Mouse (Mus musculus) CH12.LX (cell line): ENCODE results near the gene Ifitm5. TPM values are rescaled to one million over a fixed set of nuclear protein-coding genes. Genes with fewer than 3 reads are reported as not detected.

Experiments used
- DNase-seq: peaks from one replicate; pipeline ENCODE4 v3.0.0-alpha.2; 2013; ENCODE audit errors: extremely low read depth
- H3K27ac ChIP-seq: 2 replicates; pipeline ENCODE4 v1.5.1; 2012; ENCODE audit warnings: low read depth, mild to moderate bottlenecking, control low read depth, moderate library complexity; ENCODE audit not compliant: insufficient read depth
- H3K27me3 ChIP-seq: replicated peaks from 2 replicates; pipeline ENCODE3; 2012; ENCODE audit warnings: inconsistent platforms
- H3K36me3 ChIP-seq, 2 experiments: replicated peaks in 1 of 2; 2 replicates each; pipeline versions ENCODE3 to v1.6.1; 2012; ENCODE audit warnings: inconsistent platforms in 1 of 2, low read length in 1 of 2, mild to moderate bottlenecking in 1 of 2, mixed read lengths in 1 of 2, moderate library complexity in 1 of 2; ENCODE audit not compliant: control insufficient read depth in 1 of 2, insufficient read depth in 1 of 2
- H3K4me1 ChIP-seq, 2 experiments: 2 replicates each; pipeline ENCODE4 v1.6.1; 2012; ENCODE audit warnings: inconsistent platforms in 1 of 2, moderate library complexity in 1 of 2; ENCODE audit not compliant: insufficient read depth in 2 of 2, control insufficient read depth in 1 of 2
- H3K4me2 ChIP-seq: 2 replicates; pipeline ENCODE4 v1.6.1; 2012; ENCODE audit warnings: low read depth, mild to moderate bottlenecking, control low read depth; ENCODE audit not compliant: poor library complexity, insufficient read depth, severe bottlenecking
- H3K4me3 ChIP-seq, 3 experiments: fragments of 150-350 bp in 1 of 3; sonication (generic) in 1 of 3; replicated peaks in 1 of 3; 2 replicates each; pipeline versions ENCODE3 to v1.5.1; 2011 to 2012; ENCODE audit warnings: low read depth in 2 of 3, low read length in 2 of 3, mild to moderate bottlenecking in 2 of 3, moderate library complexity in 2 of 3, control low read depth in 1 of 3, improper control_type of control experiment in 1 of 3, inconsistent platforms in 1 of 3, mixed read lengths in 1 of 3; ENCODE audit not compliant: poor library complexity in 1 of 3
- H3K79me2 ChIP-seq: replicated peaks from 2 replicates; pipeline ENCODE4 v1.6.1; 2012; ENCODE audit warnings: mild to moderate bottlenecking, moderate library complexity; ENCODE audit not compliant: control insufficient read depth, poor library complexity, insufficient read depth, severe bottlenecking; ENCODE audit errors: extremely low read depth
- H3K9ac ChIP-seq: 2 replicates; pipeline ENCODE4 v1.6.1; 2012; ENCODE audit warnings: low read depth, mild to moderate bottlenecking, control low read depth, moderate library complexity; ENCODE audit not compliant: insufficient read depth
- H3K9me3 ChIP-seq: replicated peaks from 2 replicates; pipeline ENCODE3; 2012; ENCODE audit warnings: low read length, inconsistent platforms, mixed read lengths
- CHD2 ChIP-seq: IDR thresholded peaks from 2 replicates; pipeline ENCODE4 v1.6.1; 2011; ENCODE audit warnings: low read length, improper control_type of control experiment
- CTCF ChIP-seq, 2 experiments: IDR thresholded peaks in 1 of 2; conservative IDR thresholded peaks in 1 of 2; 2 replicates each; pipeline ENCODE4 v1.5.1; 2011 to 2012; ENCODE audit warnings: low read depth in 2 of 2, low read length in 2 of 2, improper control_type of control experiment in 1 of 2, inconsistent platforms in 1 of 2, mild to moderate bottlenecking in 1 of 2, moderate library complexity in 1 of 2
- E2F4 ChIP-seq: IDR thresholded peaks from 2 replicates; pipeline ENCODE4 v1.6.1; 2011; ENCODE audit warnings: low read depth, low read length, improper control_type of control experiment; ENCODE audit not compliant: insufficient replicate concordance
- ELF1 ChIP-seq: IDR thresholded peaks from 2 replicates; pipeline ENCODE4 v1.6.1; 2014; ENCODE audit warnings: low read depth, mild to moderate bottlenecking, inconsistent platforms, low read length, improper control_type of control experiment
- EP300 ChIP-seq: IDR thresholded peaks from 2 replicates; pipeline ENCODE4 v1.6.1; 2011; ENCODE audit warnings: low read length, improper control_type of control experiment
- HCFC1 ChIP-seq: IDR thresholded peaks from 2 replicates; pipeline ENCODE4 v1.6.1; 2012; ENCODE audit warnings: low read depth, mild to moderate bottlenecking, inconsistent platforms, low read length, improper control_type of control experiment
- IRF4 ChIP-seq: IDR thresholded peaks from 2 replicates; pipeline ENCODE4 v1.6.1; 2014; ENCODE audit warnings: low read depth, mild to moderate bottlenecking, inconsistent platforms, low read length, improper control_type of control experiment
- JUND ChIP-seq: conservative IDR thresholded peaks from 2 replicates; pipeline ENCODE4 v1.6.1; 2011; ENCODE audit warnings: low read depth, low read length, improper control_type of control experiment
- KAT2A ChIP-seq: IDR thresholded peaks from 2 replicates; pipeline ENCODE4 v1.6.1; 2012; ENCODE audit warnings: low read length, improper control_type of control experiment, inconsistent platforms; ENCODE audit not compliant: insufficient replicate concordance
- MAFK ChIP-seq: IDR thresholded peaks from 2 replicates; pipeline ENCODE4 v1.6.1; 2011; ENCODE audit warnings: low read length, improper control_type of control experiment; ENCODE audit not compliant: insufficient replicate concordance
- MAX ChIP-seq: IDR thresholded peaks from 2 replicates; pipeline ENCODE4 v1.6.1; 2011; ENCODE audit warnings: low read length, improper control_type of control experiment
- MAZ ChIP-seq: IDR thresholded peaks from 2 replicates; pipeline ENCODE4 v1.6.1; 2012; ENCODE audit warnings: low read depth, mild to moderate bottlenecking, inconsistent platforms, low read length, improper control_type of control experiment, moderate library complexity
- MEF2A ChIP-seq: IDR thresholded peaks from 2 replicates; pipeline ENCODE4 v1.6.1; 2014; ENCODE audit warnings: low read depth, mild to moderate bottlenecking, inconsistent platforms, low read length, improper control_type of control experiment, borderline replicate concordance
- MYC ChIP-seq: IDR thresholded peaks from 2 replicates; pipeline ENCODE4 v1.6.1; 2011; ENCODE audit warnings: low read depth, mild to moderate bottlenecking, improper control_type of control experiment, low read length
- NELFE ChIP-seq: IDR thresholded peaks from 2 replicates; pipeline ENCODE4 v1.6.1; 2011; ENCODE audit warnings: low read depth, low read length, improper control_type of control experiment
- NRF1 ChIP-seq: IDR thresholded peaks from 2 replicates; pipeline ENCODE4 v1.6.1; 2014; ENCODE audit warnings: low read depth, mild to moderate bottlenecking, inconsistent platforms, low read length, improper control_type of control experiment, moderate library complexity
- PAX5 ChIP-seq: IDR thresholded peaks from 2 replicates; pipeline ENCODE4 v1.6.1; 2012; ENCODE audit warnings: low read length, inconsistent platforms, mixed read lengths
- POLR2A ChIP-seq: IDR thresholded peaks from 2 replicates; pipeline ENCODE4 v1.6.1; 2011; ENCODE audit warnings: low read depth, mild to moderate bottlenecking, improper control_type of control experiment, low read length
- POLR2AphosphoS2 ChIP-seq: IDR thresholded peaks from 2 replicates; pipeline ENCODE4 v1.6.1; 2011; ENCODE audit warnings: low read depth, low read length, improper control_type of control experiment
- RAD21 ChIP-seq: IDR thresholded peaks from 2 replicates; pipeline ENCODE4 v1.6.1; 2011; ENCODE audit warnings: low read depth, mild to moderate bottlenecking, low read length, improper control_type of control experiment, moderate library complexity
- RCOR1 ChIP-seq: conservative IDR thresholded peaks from 2 replicates; pipeline ENCODE4 v1.6.1; 2012; ENCODE audit warnings: low read depth, mild to moderate bottlenecking, inconsistent platforms, low read length, improper control_type of control experiment
- SIN3A ChIP-seq: IDR thresholded peaks from 2 replicates; pipeline ENCODE4 v1.6.1; 2012; ENCODE audit warnings: low read length, improper control_type of control experiment, inconsistent platforms
- SMC3 ChIP-seq: IDR thresholded peaks from 2 replicates; pipeline ENCODE4 v1.6.1; 2011; ENCODE audit warnings: low read depth, low read length, improper control_type of control experiment
- TBP ChIP-seq: conservative IDR thresholded peaks from 2 replicates; pipeline ENCODE4 v1.6.1; 2011; ENCODE audit warnings: low read depth, low read length, improper control_type of control experiment
- TCF12 ChIP-seq: IDR thresholded peaks from 2 replicates; pipeline ENCODE4 v1.6.1; 2014; ENCODE audit warnings: low read depth, mild to moderate bottlenecking, inconsistent platforms, low read length, improper control_type of control experiment
- USF1 ChIP-seq: IDR thresholded peaks from 2 replicates; pipeline ENCODE4 v1.6.1; 2014; ENCODE audit warnings: low read depth, mild to moderate bottlenecking, inconsistent platforms, low read length, improper control_type of control experiment
- ZC3H11A ChIP-seq: IDR thresholded peaks from 2 replicates; pipeline ENCODE4 v1.6.1; 2012; ENCODE audit warnings: low read depth, mild to moderate bottlenecking, inconsistent platforms, low read length, improper control_type of control experiment
- ZMIZ1 ChIP-seq: IDR thresholded peaks from 2 replicates; pipeline ENCODE4 v1.6.1; 2012; ENCODE audit warnings: low read depth, mild to moderate bottlenecking, inconsistent platforms, low read length, improper control_type of control experiment
- ZNF384 ChIP-seq: IDR thresholded peaks from 2 replicates; pipeline ENCODE4 v1.6.1; 2012; ENCODE audit warnings: low read depth, low read length, improper control_type of control experiment, inconsistent platforms
- dilution Hi-C: fragments of 300-500 bp; cut with MboI; formaldehyde crosslinking; loops from 2 replicates; pipeline ENCODE4 v1.14.3; 2020; ENCODE audit warnings: low sequenced_read_pairs; ENCODE audit not compliant: extremely low pct_unique_long_range_greater_than_20kb, extremely low pct_ligation_motif_present
- in situ Hi-C: fragments of 300-500 bp; cut with MboI; formaldehyde crosslinking; loops from 3 replicates; pipeline ENCODE4 v1.14.3; 2019; ENCODE audit warnings: low sequenced_read_pairs, low pct_ligation_motif_present, low pct_unique_long_range_greater_than_20kb, mixed read lengths
- polyA plus RNA-seq: library from polyadenylated mRNA; unstranded; fragments of >175 nt; gene quantifications from 2 replicates; pipeline ENCODE4 v1.2.1, GENCODE M21; 2012; ENCODE audit warnings: low read depth; ENCODE audit not compliant: insufficient read length
- total RNA-seq, 2 experiments: library from RNA; depleted of rRNA; stranded (reverse); fragments of 300-350 nt in 1 of 2; fragments of >200 nt in 1 of 2; gene quantifications; 2 replicates each; pipeline ENCODE4 v1.2.3; 2012 to 2014

The Ifitm5 gene
- total and polyA plus RNA-seq, 3 experiments, result 0.68 to 0.71 TPM; not detected in 1

DNA sequence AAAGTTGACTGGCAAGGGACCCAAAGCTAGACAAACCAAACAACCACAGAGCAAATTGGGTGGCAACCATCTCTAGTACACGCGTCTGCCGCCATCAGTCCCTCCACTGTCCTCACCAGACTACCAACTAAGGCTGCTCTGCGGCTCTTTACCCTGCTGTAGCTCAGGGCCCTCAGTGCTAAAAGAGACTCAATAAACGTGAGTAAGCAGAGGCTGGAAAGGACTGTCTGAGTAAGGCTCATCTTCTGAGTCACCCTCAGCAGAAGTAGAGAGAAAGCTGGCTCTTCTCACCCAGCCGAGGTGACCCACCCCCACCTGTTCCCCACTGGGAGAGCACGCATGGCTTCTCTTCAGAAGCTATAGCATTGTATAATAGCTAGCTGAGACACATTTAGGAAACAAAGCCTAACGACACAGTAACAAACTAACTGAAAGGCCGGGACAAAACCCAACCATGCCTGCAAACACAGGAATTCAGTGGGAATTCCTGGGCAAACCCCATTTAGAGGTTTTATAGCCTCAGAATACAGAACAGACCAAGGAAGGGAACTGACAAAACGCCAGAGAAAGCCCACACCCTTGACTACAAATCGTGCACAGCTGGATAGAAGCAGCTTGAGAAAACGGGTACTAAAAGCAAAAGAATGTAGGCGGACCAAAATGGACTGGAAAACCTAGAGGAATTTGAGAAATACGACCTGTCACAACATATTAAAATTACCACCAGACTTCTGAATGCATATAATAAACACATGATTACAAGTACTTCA lies 23.5 kb upstream of the Ifitm5 start (continued):
- no peak for TF ChIP-seq KAT2A
- TF ChIP-seq MYC, result no peak; the same call in 1 of the 2 replicates
- no peak for TF ChIP-seq USF1
- no peak for TF ChIP-seq NRF1
- TF ChIP-seq TBP, result 0 out of 2 replicates have a peak, but pooled peaks have one; percentile 33
- no peak for TF ChIP-seq NELFE
- no peak for TF ChIP-seq HCFC1
- TF ChIP-seq MAX, result 0 out of 2 replicates have a peak, but pooled peaks have one; percentile 37

DNA sequence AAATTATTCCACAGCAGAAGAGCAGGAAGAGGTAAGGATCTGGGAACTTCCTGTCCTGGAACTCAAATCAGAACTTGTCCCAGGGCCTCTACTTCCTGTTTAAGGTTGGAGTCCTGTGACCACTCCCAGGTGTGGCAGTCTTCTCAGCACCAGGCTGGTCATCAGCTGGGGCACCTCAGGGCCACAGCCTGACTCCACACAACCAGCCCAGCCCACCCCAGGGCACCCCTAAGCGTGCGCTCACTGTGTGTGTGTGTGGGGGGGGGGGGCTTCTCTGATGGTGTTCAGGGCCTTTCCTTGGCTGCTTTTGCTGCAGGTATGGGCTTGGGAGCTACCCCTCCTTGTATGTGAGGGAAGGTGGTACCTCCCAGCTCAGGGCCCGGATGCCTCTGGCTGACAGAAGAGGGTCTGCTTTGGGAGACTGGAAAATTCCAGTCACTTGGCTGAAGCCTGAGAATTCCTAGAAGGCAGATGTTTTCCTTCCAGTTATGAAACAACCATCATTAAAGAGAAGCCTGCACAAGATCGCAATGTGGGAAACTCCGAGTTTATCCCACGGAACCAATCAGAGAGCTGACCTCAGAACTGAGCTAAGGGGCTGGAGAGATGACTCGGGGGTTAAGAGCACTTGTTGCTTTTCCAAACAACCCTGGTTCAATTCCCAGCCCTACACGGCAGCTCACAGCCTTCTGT lies 21.5 kb upstream of the Ifitm5 start:
- TF ChIP-seq TCF12 (no peak), PAX5 (no peak), CTCF (conservative IDR thresholded peaks at IDR 0.05 in 1 of 2, IDR thresholded peaks at IDR 0.05 in 1 of 2; ENCODE audit: low read depth in 2 of 2, low read length in 2 of 2) (no peak), RCOR1 (no peak), MEF2A (no peak), MAZ (no peak), SIN3A (no peak), ZMIZ1 (no peak), KAT2A (no peak), MYC (no peak), E2F4 (no peak), MAFK (no peak), ELF1 (peak; percentile 73), ZC3H11A (no peak), CHD2 (no peak), USF1 (no peak), SMC3 (no peak), POLR2AphosphoS2 (no peak), POLR2A (peak; percentile 13; the same call in 1 of the 2 replicates), ZNF384 (no peak), JUND (no peak), RAD21 (no peak), EP300 (peak; percentile 30; the same call in 1 of the 2 replicates), NRF1 (no peak), TBP (no peak), IRF4 (peak; percentile 30; the same call in 1 of the 2 replicates), HCFC1 (peak; percentile 57)
- no peaks in the 10 kb centered on the region for H3K36me3 ChIP-seq
- H3K27me3 ChIP-seq, result no peaks in the 10 kb centered on the region
- H3K9me3 ChIP-seq, result no peaks in the 10 kb centered on the region
- H3K4me3 ChIP-seq, result no peak overlapping the region
- H3K9ac ChIP-seq, result no peak overlapping the region
- peak; percentile 31 for DNase-seq
- H3K27ac ChIP-seq, result no peak overlapping the region
- in situ Hi-C loops, result no loop called here
- H3K79me2 ChIP-seq, result no peaks in the 10 kb centered on the region
- H3K4me2 ChIP-seq, result no peak overlapping the region
- peaks cover 18 to 70% of the 10 kb centered on the region in 2 experiments for H3K4me1 ChIP-seq
- dilution Hi-C loops, result no loop called here
